Mouse (Mus musculus): Measurements from ENCODE around the gene Dusp10. TPM values are rescaled to one million over a fixed set of nuclear protein-coding genes. Genes with fewer than 3 reads are reported as not detected.

Gene Dusp10
- polyA plus RNA-seq, 1 experiment from 2014 or later, result 14.4 TPM

DNA sequence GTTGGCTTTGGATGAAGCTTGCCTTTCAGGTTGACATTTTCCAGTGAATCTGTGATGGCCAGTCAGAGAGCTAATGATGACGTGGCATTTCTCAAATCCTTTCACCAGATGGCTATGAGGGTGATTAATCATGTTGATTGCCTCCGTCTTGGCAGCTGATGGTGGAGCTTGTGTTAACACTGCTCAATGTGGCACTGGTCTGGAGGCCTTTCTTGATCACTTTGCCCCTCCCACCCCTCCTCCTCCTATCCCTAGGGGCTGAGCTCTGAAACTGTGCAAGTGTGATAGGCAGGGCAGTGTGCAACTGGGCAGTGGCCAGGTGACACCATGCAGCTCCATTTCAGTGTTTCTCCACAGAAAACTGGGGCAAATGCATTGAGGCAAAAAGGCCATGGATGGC, 8.8 kb upstream of the Dusp10 start:
- 44% methylated on average over 2 of the region's 2 CpGs for WGBS (ENCODE audit: insufficient replicate concordance)

GRCm38 (mm10) chr1:184005315-184006058, 7.6 kb upstream of the Dusp10 start:
- Histone ChIP-seq H3K4me1 (ENCODE audit: control insufficient read depth, insufficient read depth, low read length) (no peaks in the 10 kb centered on the region), H3K27me3 (ENCODE audit: control insufficient read depth, insufficient read depth, low read length) (no peaks in the 10 kb centered on the region), H3K9ac (ENCODE audit: low read depth, low read length) (no peak overlapping the region), H3K9me3 (replicated peaks; ENCODE audit: control insufficient read depth, low read length) (no peaks in the 10 kb centered on the region), H3K36me3 (ENCODE audit: control insufficient read depth, insufficient read depth, low read length) (no peaks in the 10 kb centered on the region), H3K27ac (ENCODE audit: low read depth, low read length) (no peak overlapping the region), H3K4me2 (no peak overlapping the region), H3K4me3 (ENCODE audit: low read depth, low read length) (no peak overlapping the region)
- 61% methylated on average over 6 of the region's 6 CpGs for WGBS (ENCODE audit: insufficient replicate concordance)
- no peak for ATAC-seq (replicated peaks; ENCODE audit: insufficient number of reproducible peaks, low FRiP score, low TSS enrichment)

More for the DNA sequence above, 8.8 kb upstream of the Dusp10 start:
- no peak overlapping the region for H3K4me3 ChIP-seq (ENCODE audit: low read depth, low read length)
- no peak for ATAC-seq (replicated peaks; ENCODE audit: insufficient number of reproducible peaks, low FRiP score, low TSS enrichment)
- no peak overlapping the region for H3K27ac ChIP-seq (ENCODE audit: low read depth, low read length)
- H3K27me3 ChIP-seq (ENCODE audit: control insufficient read depth, insufficient read depth, low read length), result no peaks in the 10 kb centered on the region
- no peaks in the 10 kb centered on the region for H3K9me3 ChIP-seq (replicated peaks; ENCODE audit: control insufficient read depth, low read length)
- H3K9ac ChIP-seq (ENCODE audit: low read depth, low read length), result no peak overlapping the region
- no peak overlapping the region for H3K4me2 ChIP-seq
- H3K36me3 ChIP-seq (ENCODE audit: control insufficient read depth, insufficient read depth, low read length), result no peaks in the 10 kb centered on the region
- H3K4me1 ChIP-seq (ENCODE audit: control insufficient read depth, insufficient read depth, low read length), result no peaks in the 10 kb centered on the region

GRCm38 (mm10) chr1:184006086-184006485, 7.0 kb upstream of the Dusp10 start:
- Histone ChIP-seq H3K9me3 (replicated peaks; ENCODE audit: control insufficient read depth, low read length) (no peaks in the 10 kb centered on the region), H3K27ac (ENCODE audit: low read depth, low read length) (no peak overlapping the region), H3K27me3 (ENCODE audit: control insufficient read depth, insufficient read depth, low read length) (no peaks in the 10 kb centered on the region), H3K4me1 (ENCODE audit: control insufficient read depth, insufficient read depth, low read length) (no peaks in the 10 kb centered on the region), H3K4me2 (no peak overlapping the region), H3K4me3 (ENCODE audit: low read depth, low read length) (no peak overlapping the region), H3K9ac (ENCODE audit: low read depth, low read length) (no peak overlapping the region), H3K36me3 (ENCODE audit: control insufficient read depth, insufficient read depth, low read length) (no peaks in the 10 kb centered on the region)
- ATAC-seq (replicated peaks; ENCODE audit: insufficient number of reproducible peaks, low FRiP score, low TSS enrichment), result no peak

DNA sequence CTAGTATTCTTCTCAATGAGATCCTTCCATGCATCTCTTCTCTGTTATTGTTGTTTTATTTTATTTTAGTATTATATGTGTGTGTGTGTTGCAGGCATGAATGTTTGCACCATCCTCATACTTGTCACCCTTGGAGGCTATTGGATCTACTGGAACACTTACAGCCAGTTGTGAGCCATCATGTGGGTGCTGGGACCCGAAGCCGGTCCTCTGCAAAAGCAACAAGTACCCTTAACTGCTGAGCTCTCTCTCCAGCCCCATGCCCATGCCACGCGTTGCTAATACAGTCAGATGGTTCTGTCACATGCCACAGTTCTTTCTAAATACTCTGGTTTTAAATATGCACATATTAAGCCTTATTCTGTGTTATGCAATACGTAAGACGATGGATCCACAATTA, 1.8 kb upstream of the Dusp10 start:
- H3K27ac ChIP-seq (ENCODE audit: low read depth, low read length), result no peak overlapping the region
- no peaks in the 10 kb centered on the region for H3K9me3 ChIP-seq (replicated peaks; ENCODE audit: control insufficient read depth, low read length)
- no peaks in the 10 kb centered on the region for H3K27me3 ChIP-seq (ENCODE audit: control insufficient read depth, insufficient read depth, low read length)
- H3K4me3 ChIP-seq (ENCODE audit: low read depth, low read length), result no peak overlapping the region
- H3K4me1 ChIP-seq (ENCODE audit: control insufficient read depth, insufficient read depth, low read length), result no peaks in the 10 kb centered on the region
- 93% methylated on average over 6 of the region's 6 CpGs for WGBS (ENCODE audit: insufficient replicate concordance)
- H3K9ac ChIP-seq (ENCODE audit: low read depth, low read length), result no peak overlapping the region
- H3K4me2 ChIP-seq, result no peak overlapping the region
- no peaks in the 10 kb centered on the region for H3K36me3 ChIP-seq (ENCODE audit: control insufficient read depth, insufficient read depth, low read length)
- no peak for ATAC-seq (replicated peaks; ENCODE audit: insufficient number of reproducible peaks, low FRiP score, low TSS enrichment)

DNA sequence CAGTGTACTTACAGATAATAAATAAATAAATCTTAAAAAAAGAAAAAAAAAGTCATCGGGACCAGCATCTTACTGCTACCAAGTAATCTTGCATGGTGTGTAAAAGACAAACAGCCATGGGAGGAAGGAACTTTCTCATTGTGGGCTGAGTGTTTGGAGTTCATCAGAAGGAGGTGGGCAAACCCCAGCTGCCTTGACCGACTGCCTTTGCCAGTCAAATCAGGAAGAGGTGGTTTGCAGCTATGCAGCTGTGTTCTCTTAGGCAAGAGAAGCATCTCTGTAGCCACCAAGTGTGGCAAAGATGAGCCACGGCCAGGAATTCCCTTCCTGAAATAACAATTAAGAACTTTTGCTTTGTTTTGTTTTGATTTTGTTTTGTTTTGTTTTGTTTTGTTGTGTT, 989 bp downstream of the Dusp10 start:
- no peaks in the 10 kb centered on the region for H3K36me3 ChIP-seq (ENCODE audit: control insufficient read depth, insufficient read depth, low read length)
- H3K4me2 ChIP-seq, result no peak overlapping the region
- H3K4me1 ChIP-seq (ENCODE audit: control insufficient read depth, insufficient read depth, low read length), result 0 out of 2 replicates have a peak, but pooled peaks cover 2% of the 10 kb centered on the region
- H3K9ac ChIP-seq (ENCODE audit: low read depth, low read length), result no peak overlapping the region
- H3K27ac ChIP-seq (ENCODE audit: low read depth, low read length), result no peak overlapping the region
- no peak for ATAC-seq (replicated peaks; ENCODE audit: insufficient number of reproducible peaks, low FRiP score, low TSS enrichment)
- H3K9me3 ChIP-seq (replicated peaks; ENCODE audit: control insufficient read depth, low read length), result no peaks in the 10 kb centered on the region
- WGBS (ENCODE audit: insufficient replicate concordance), result 70% methylated on average over 3 of the region's 3 CpGs
- no peak overlapping the region for H3K4me3 ChIP-seq (ENCODE audit: low read depth, low read length)
- H3K27me3 ChIP-seq (ENCODE audit: control insufficient read depth, insufficient read depth, low read length), result no peaks in the 10 kb centered on the region

- Histone ChIP-seq H3K27ac (ENCODE audit: low read depth, low read length) (peak overlapping the region; percentile 80), H3K4me2 (no peak overlapping the region), H3K4me1 (ENCODE audit: control insufficient read depth, insufficient read depth, low read length) (0 out of 2 replicates have a peak, but pooled peaks cover 10% of the 10 kb centered on the region), H3K36me3 (ENCODE audit: control insufficient read depth, insufficient read depth, low read length) (no peaks in the 10 kb centered on the region), H3K4me3 (ENCODE audit: low read depth, low read length) (no peak overlapping the region), H3K27me3 (ENCODE audit: control insufficient read depth, insufficient read depth, low read length) (no peaks in the 10 kb centered on the region), H3K9ac (ENCODE audit: low read depth, low read length) (no peak overlapping the region), H3K9me3 (replicated peaks; ENCODE audit: control insufficient read depth, low read length) (no peaks in the 10 kb centered on the region)
- peak; percentile 85 for ATAC-seq (replicated peaks; ENCODE audit: insufficient number of reproducible peaks, low FRiP score, low TSS enrichment)
- WGBS (ENCODE audit: insufficient replicate concordance), result 65% methylated on average over 10 of the region's 10 CpGs
Measured at GRCm38 (mm10) chr1:184015995-184016730, 3.1 kb downstream of the Dusp10 start.

GRCm38 (mm10) chr1:184017606-184018005, 4.5 kb downstream of the Dusp10 start:
- WGBS (ENCODE audit: insufficient replicate concordance), result 81% methylated on average over 2 of the region's 2 CpGs
- Histone ChIP-seq H3K4me1 (ENCODE audit: control insufficient read depth, insufficient read depth, low read length) (0 out of 2 replicates have a peak, but pooled peaks cover 10% of the 10 kb centered on the region), H3K27me3 (ENCODE audit: control insufficient read depth, insufficient read depth, low read length) (no peaks in the 10 kb centered on the region), H3K36me3 (ENCODE audit: control insufficient read depth, insufficient read depth, low read length) (no peaks in the 10 kb centered on the region), H3K27ac (ENCODE audit: low read depth, low read length) (no peak overlapping the region), H3K4me2 (no peak overlapping the region), H3K4me3 (ENCODE audit: low read depth, low read length) (no peak overlapping the region), H3K9ac (ENCODE audit: low read depth, low read length) (no peak overlapping the region), H3K9me3 (replicated peaks; ENCODE audit: control insufficient read depth, low read length) (no peaks in the 10 kb centered on the region)
- ATAC-seq (replicated peaks; ENCODE audit: insufficient number of reproducible peaks, low FRiP score, low TSS enrichment), result no peak

DNA sequence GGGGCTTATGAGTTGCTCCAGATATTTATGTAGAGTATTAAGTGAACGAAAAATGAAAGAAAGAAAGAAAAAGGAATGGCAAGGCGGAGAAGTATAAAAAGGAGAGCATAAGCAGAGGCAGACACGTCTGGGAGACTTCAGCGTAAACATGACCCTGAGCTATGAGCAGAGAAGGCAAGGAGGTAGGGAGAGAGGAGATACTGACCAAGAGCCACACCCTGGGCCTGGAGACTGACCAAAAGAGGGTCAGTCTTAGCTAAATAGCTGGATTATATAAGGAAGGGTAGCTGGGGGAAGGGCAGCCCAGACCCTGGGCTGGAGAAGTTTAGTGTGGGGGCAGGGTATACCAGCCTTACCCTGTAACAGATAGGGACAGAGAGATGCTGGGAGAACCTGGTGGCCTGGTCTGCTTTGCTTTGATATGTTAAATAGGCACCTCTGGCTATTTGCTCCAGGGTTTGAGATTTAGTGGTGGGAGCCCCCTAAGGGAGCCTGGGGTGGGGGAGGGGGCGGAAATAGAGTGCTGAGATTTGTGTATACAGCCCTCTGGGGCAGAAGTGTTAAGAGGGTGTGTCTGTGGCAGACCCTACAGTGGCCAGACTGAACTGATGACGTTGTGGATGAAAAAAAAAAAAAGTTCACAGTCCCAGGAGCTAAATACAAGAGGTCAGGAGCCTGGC, 6.1 kb downstream of the Dusp10 start:
- Histone ChIP-seq H3K4me2 (no peak overlapping the region), H3K4me3 (ENCODE audit: low read depth, low read length) (no peak overlapping the region), H3K9me3 (replicated peaks; ENCODE audit: control insufficient read depth, low read length) (no peaks in the 10 kb centered on the region), H3K27me3 (ENCODE audit: control insufficient read depth, insufficient read depth, low read length) (no peaks in the 10 kb centered on the region), H3K36me3 (ENCODE audit: control insufficient read depth, insufficient read depth, low read length) (no peaks in the 10 kb centered on the region), H3K27ac (ENCODE audit: low read depth, low read length) (0 out of 2 replicates have a peak overlapping the region, but pooled peaks have one; percentile 10), H3K4me1 (ENCODE audit: control insufficient read depth, insufficient read depth, low read length) (0 out of 2 replicates have a peak, but pooled peaks cover 10% of the 10 kb centered on the region), H3K9ac (ENCODE audit: low read depth, low read length) (no peak overlapping the region)
- peak; percentile 66 for ATAC-seq (replicated peaks; ENCODE audit: insufficient number of reproducible peaks, low FRiP score, low TSS enrichment)
- WGBS (ENCODE audit: insufficient replicate concordance), result 48% methylated on average over 6 of the region's 6 CpGs
